Comparison of ENCODE assay signal across 9 mouse cellular contexts in the genomic region with DNA sequence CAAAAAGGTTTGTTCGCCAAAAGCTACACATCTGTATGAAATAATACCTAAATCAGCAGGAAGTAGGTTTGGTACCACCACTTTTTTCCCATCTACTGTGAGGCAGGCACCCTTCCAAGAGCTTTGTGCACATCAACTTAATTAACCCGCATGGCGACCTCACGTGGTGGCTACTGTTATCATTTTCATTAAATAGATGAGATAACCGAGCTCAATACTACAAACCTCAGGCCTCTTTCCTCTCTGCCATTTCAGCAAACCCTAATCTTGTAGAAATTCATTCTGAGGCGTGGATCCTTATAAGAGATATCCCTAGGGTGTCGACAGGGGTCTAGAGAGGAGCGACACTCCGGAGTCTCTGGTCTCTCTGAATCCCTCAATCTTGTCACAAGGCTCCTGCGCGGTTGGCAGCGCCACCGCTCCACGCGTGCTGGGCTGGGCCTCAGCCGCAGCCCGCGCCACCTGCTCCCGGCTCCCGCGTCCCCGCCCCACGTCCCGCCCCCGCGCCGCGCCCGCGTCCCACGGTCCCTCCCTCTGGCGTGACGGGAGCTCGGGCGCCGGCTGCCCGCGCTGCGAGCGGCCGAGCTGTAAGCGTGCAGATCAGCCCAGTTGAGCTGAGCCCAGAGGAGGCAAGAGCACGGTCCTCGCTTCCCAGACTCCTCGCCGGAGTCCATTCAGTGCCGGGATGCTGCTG. TPM values are rescaled to one million over a fixed set of nuclear protein-coding genes. Genes with fewer than 3 reads are reported as not detected.
DNase-seq lines count a peak whose midpoint lies in the region; ATAC-seq and TF ChIP-seq lines count a peak whose summit lies in the region.
"Had no signal": no experiment of that assay in that cellular context is flagged by ENCODE, and none has a peak within 500 bp of the region (broad histone marks: within the 10 kb centered on the region; RNA-seq: fewer than 3 reads in every experiment).

A gene (plus strand): TSS at position 533 of the 694 bp plus-strand sequence.

- H3K9me3 ChIP-seq in limb, embryonic 11.5 days (ENCODE audit: control insufficient read depth, low read length) = no peaks in the 10 kb centered on the region
- no peaks in the 10 kb centered on the region for H3K9me3 ChIP-seq in midbrain, embryonic 10.5 days (replicated peaks)

- H3K27ac ChIP-seq in limb, embryonic 11.5 days (replicated peaks; ENCODE audit: low read depth, low read length) = no peak within 1 kb of the TSS
- peak within 1 kb of the TSS; percentile 91 for H3K27ac ChIP-seq in midbrain, embryonic 10.5 days (replicated peaks)
- H3K27ac ChIP-seq in spleen, adult 2 months (ENCODE audit: insufficient read depth, low read length) = no peak within 1 kb of the TSS

- H3K9ac ChIP-seq in limb, embryonic 11.5 days (ENCODE audit: low read length) = peak within 1 kb of the TSS; percentile 69

- under 1% methylated on average over 42 of the region's 47 CpGs for WGBS in limb, embryonic 11.5 days
- under 1% methylated on average over 47 of the region's 47 CpGs for WGBS in midbrain, embryonic 10.5 days
- under 1% methylated on average over 47 of the region's 47 CpGs for WGBS in spleen, adult 2 months

- H3K27me3 ChIP-seq in limb, embryonic 11.5 days (ENCODE audit: control insufficient read depth, insufficient read depth, low read length) = no peaks in the 10 kb centered on the region
- H3K27me3 ChIP-seq in midbrain, embryonic 10.5 days (ENCODE audit: low read depth, poor library complexity, severe bottlenecking) = 0 out of 2 replicates have a peak, but pooled peaks cover 12% of the 10 kb centered on the region
- H3K27me3 ChIP-seq in spleen, adult 2 months (ENCODE audit: control insufficient read depth, insufficient read depth, low read length) = peaks cover 6% of the 10 kb centered on the region

- H3K4me2 ChIP-seq in limb, embryonic 11.5 days (ENCODE audit: low read depth, severe bottlenecking) = peak within 1 kb of the TSS; percentile 92

- H3K36me3 ChIP-seq in limb, embryonic 11.5 days (ENCODE audit: control insufficient read depth, insufficient read depth, low read length) = no peaks in the 10 kb centered on the region
- H3K36me3 ChIP-seq in midbrain, embryonic 10.5 days = no peaks in the 10 kb centered on the region
- no peaks in the 10 kb centered on the region for H3K36me3 ChIP-seq in spleen, adult 2 months (ENCODE audit: control insufficient read depth, insufficient read depth, low read length)

- TF ChIP-seq POLR2A in spleen, adult 2 months (IDR thresholded peaks at IDR 0.05; ENCODE audit: low read depth, low read length) = no peak

- H3K4me3 ChIP-seq in limb, embryonic 11.5 days (ENCODE audit: low read depth, low read length) = peak within 1 kb of the TSS; percentile 64
- peak within 1 kb of the TSS; percentile 80 for H3K4me3 ChIP-seq in midbrain, embryonic 10.5 days
- peak within 1 kb of the TSS; percentile 39; the same call in 1 of the 2 replicates for H3K4me3 ChIP-seq in spleen, adult 2 months (ENCODE audit: extremely low read depth, insufficient read depth, insufficient read length)

- DNase-seq in gastrocnemius, postnatal 10 days = peak; percentile 44
- no peak for DNase-seq in gastrocnemius, adult 8-10 months (ENCODE audit: low spot score in 2 of 2)
- DNase-seq in kidney, adult 9 months = peak; percentile 14
- DNase-seq in limb, embryonic 11.5 days (ENCODE audit: low spot score) = peak; percentile 30
- DNase-seq in midbrain, embryonic 10.5 days (ENCODE audit: low spot score) = peak; percentile 78
- no peak for DNase-seq in spleen, adult 2 months (ENCODE audit: low read depth in 1 of 2, low spot score in 2 of 2)

- TF ChIP-seq CTCF in spleen, adult 2 months (IDR thresholded peaks at IDR 0.05; ENCODE audit: extremely low read depth, insufficient read depth, insufficient read length, insufficient replicate concordance) = no peak

- peak; percentile 64 for ATAC-seq in common myeloid progenitor, adult 5-6 weeks (replicated peaks; ENCODE audit: low read depth, poor library complexity, severe bottlenecking)
- ATAC-seq in granulocyte monocyte progenitor cell, adult 5-6 weeks (replicated peaks; ENCODE audit: poor library complexity, severe bottlenecking) = peak; percentile 83
- peak; percentile 86 for ATAC-seq in limb, embryonic 11.5 days (ENCODE audit: insufficient number of reproducible peaks, low FRiP score, low TSS enrichment, low read depth)

- H3K4me1 ChIP-seq in limb, embryonic 11.5 days (ENCODE audit: control insufficient read depth, insufficient read depth, low read length) = no peaks in the 10 kb centered on the region
- peaks cover 12% of the 10 kb centered on the region; the same call in 1 of the 2 replicates for H3K4me1 ChIP-seq in midbrain, embryonic 10.5 days
- H3K4me1 ChIP-seq in spleen, adult 2 months (ENCODE audit: control insufficient read depth, insufficient read depth, insufficient read length) = peaks cover 10% of the 10 kb centered on the region

RNA-seq across cellular contexts. Expression of the gene that starts here (rescaled TPM):
- under 1 TPM; 0.23 to 0.50 TPM for total RNA-seq in gastrocnemius, postnatal 10 days (2021)
- total RNA-seq in gastrocnemius, adult 8-10 months (2022) = under 1 TPM in 2 of 4 experiments, not detected in 2; 0.13 to 0.29 TPM
- 2.1 and 3.1 TPM in 2 replicates for total RNA-seq in common myeloid progenitor, adult 5-6 weeks (2017)
- total RNA-seq in granulocyte monocyte progenitor cell, adult 5-6 weeks (2014; fragmentation: Nextera tagmentation) = 1.2 TPM in 1 of 2 replicates, not detected in the other
- 1.5 and 3.1 TPM in 2 replicates for total RNA-seq in granulocyte monocyte progenitor cell, adult 5-6 weeks (2017)
- polyA plus RNA-seq in limb, embryonic 11.5 days (2014; fragmentation: Nextera tagmentation; extraction: Ambion mirVana) = 2.4 and 2.7 TPM in 2 replicates
- 3.1 and 3.5 TPM in 2 replicates for polyA plus RNA-seq in midbrain, embryonic 10.5 days (2016; fragmentation: Nextera tagmentation; extraction: Ambion mirVana)
- polyA plus RNA-seq in spleen, adult 2 months (2012; rRNA removed) = 0.02 and 0.06 TPM in 2 replicates
- polyA plus RNA-seq: C2C12 had no signal

Comparison
In these comparisons a context has a peak if more than half of its experiments do, and no peak if none do; other contexts are left out.
1. Peak in DNase-seq in gastrocnemius, postnatal 10 days; RNA of the gene not detected or under 1 TPM.
2. DNase-seq: peak in kidney, adult 9 months (single experiment), limb, embryonic 11.5 days (single experiment) and midbrain, embryonic 10.5 days (single experiment); none in gastrocnemius, adult 8-10 months (0 of 2) and spleen, adult 2 months (0 of 2).
3. Peak in every context shown above with its lines, with median percentiles within 50 percentile points of each other: ATAC-seq and H3K4me3 ChIP-seq.